In the genomic region with DNA sequence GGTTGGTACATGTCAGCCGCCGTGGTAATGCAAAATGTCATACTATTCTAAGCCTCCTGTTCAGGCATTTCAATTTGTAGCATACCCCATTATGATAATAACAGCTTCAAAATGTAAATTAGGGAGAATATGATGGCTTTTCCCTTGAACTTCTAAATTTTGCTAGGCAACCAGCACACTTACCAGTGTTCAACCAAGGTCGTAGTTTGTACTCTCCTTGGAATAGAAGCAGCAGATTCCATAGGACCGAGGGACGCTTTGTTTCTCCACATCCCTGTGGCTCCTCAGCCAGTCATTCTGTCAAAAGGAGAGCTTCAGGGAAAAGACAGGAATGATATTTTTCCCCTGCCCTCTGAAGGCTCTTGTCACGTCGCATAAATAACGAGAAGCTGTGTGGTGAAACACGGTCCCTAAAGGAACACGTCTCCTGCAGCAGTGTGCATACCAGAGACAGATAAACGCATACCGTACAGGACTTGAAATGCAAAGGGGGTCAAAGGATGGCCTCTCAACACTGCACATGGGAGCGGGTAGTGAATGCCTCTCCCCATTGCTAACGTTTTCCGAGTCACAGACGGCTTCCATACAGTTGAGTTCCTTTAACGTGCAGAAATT, we compare ENCODE assay signal across 14 mouse cellular contexts.
DNase-seq lines count a peak whose midpoint lies in the region; ATAC-seq and TF ChIP-seq lines count a peak whose summit lies in the region.
"Had no signal": no experiment of that assay in that cellular context is flagged by ENCODE, and none has a peak within 500 bp of the region (broad histone marks: within the 10 kb centered on the region; RNA-seq: fewer than 3 reads in every experiment).

No protein-coding gene starts in this region.

- peak overlapping the region; percentile 41 for H3K4me2 ChIP-seq in midbrain, embryonic 13.5 days (replicated peaks)
- H3K4me2 ChIP-seq in midbrain, embryonic 11.5 days: no peak overlapping the region
- H3K4me2 ChIP-seq in hindbrain, embryonic 13.5 days: peak overlapping the region; percentile 41
- no peak overlapping the region for H3K4me2 ChIP-seq in liver, postnatal 0 days (ENCODE audit: low read depth, low read length)

- H3K9me3 ChIP-seq in midbrain, embryonic 13.5 days: no peaks in the 10 kb centered on the region
- H3K9me3 ChIP-seq in midbrain, embryonic 11.5 days (ENCODE audit: control insufficient read depth, low read length): no peaks in the 10 kb centered on the region
- H3K9me3 ChIP-seq in hindbrain, embryonic 13.5 days: no peaks in the 10 kb centered on the region
- H3K9me3 ChIP-seq in liver, postnatal 0 days (ENCODE audit: low read length): no peaks in the 10 kb centered on the region

- no peak for DNase-seq in heart, adult 2 months
- no peak for DNase-seq in heart, postnatal 4 days
- DNase-seq in midbrain, embryonic 11.5 days (ENCODE audit: low spot score, missing footprints): no peak
- no peak for DNase-seq in right cerebral cortex, postnatal 25 days
- no peak for DNase-seq in liver, postnatal 0 days
- DNase-seq: cerebellum, adult 9-10 months; gastrocnemius, postnatal 36 days; layer of hippocampus, postnatal 36 days; liver had no signal

- peak; percentile 76 for ATAC-seq in midbrain, embryonic 13.5 days
- no peak for ATAC-seq in midbrain, embryonic 11.5 days (ENCODE audit: low FRiP score)
- ATAC-seq in hindbrain, embryonic 13.5 days (ENCODE audit: low FRiP score): peak; percentile 50; the same call in 1 of the 2 replicates
- no peak for ATAC-seq in liver, postnatal 0 days
- ATAC-seq: activated CD4-positive, CD25-positive, alpha-beta regulatory T cell, adult 4 months had no signal

- H3K79me2 ChIP-seq in heart, adult 2 months (replicated peaks; ENCODE audit: control insufficient read depth, insufficient read depth, low read length): no peaks in the 10 kb centered on the region

- no peaks in the 10 kb centered on the region for H3K36me3 ChIP-seq in heart, adult 2 months (ENCODE audit: control insufficient read depth, insufficient read depth, low read length)
- peaks cover 14% of the 10 kb centered on the region for H3K36me3 ChIP-seq in midbrain, embryonic 13.5 days
- 0 out of 2 replicates have a peak, but pooled peaks cover 4% of the 10 kb centered on the region for H3K36me3 ChIP-seq in midbrain, embryonic 11.5 days (ENCODE audit: control insufficient read depth, insufficient read depth, low read length)
- peaks cover 14% of the 10 kb centered on the region for H3K36me3 ChIP-seq in hindbrain, embryonic 13.5 days
- H3K36me3 ChIP-seq in liver, postnatal 0 days (replicated peaks; ENCODE audit: insufficient read depth, low read length): no peaks in the 10 kb centered on the region

- no peak for TF ChIP-seq POLR2A in heart, adult 2 months (IDR thresholded peaks at IDR 0.05; ENCODE audit: insufficient read depth, low read depth, low read length)
- TF ChIP-seq POLR2A in olfactory bulb, adult 2 months (IDR thresholded peaks at IDR 0.05; ENCODE audit: insufficient read depth, low read depth, low read length): no peak

- intact Hi-C loops in heart, adult 2 months (cut with DNase I): no loop called here

- no peak for TF ChIP-seq CTCF in heart, adult 2 months (IDR thresholded peaks at IDR 0.05)
- TF ChIP-seq CTCF in olfactory bulb, adult 2 months (IDR thresholded peaks at IDR 0.05; ENCODE audit: insufficient read depth, low read depth, low read length): no peak
- TF ChIP-seq CTCF in liver, postnatal 0 days (IDR thresholded peaks at IDR 0.05; ENCODE audit: low read depth): no peak

- WGBS in heart, adult 2 months: 53% methylated on average over 17 of the region's 17 CpGs
- 56% methylated on average over 17 of the region's 17 CpGs for WGBS in midbrain, embryonic 13.5 days
- WGBS in midbrain, embryonic 11.5 days: 82% methylated on average over 17 of the region's 17 CpGs
- WGBS in hindbrain, embryonic 13.5 days: 43% methylated on average over 17 of the region's 17 CpGs
- 61% methylated on average over 17 of the region's 17 CpGs for WGBS in olfactory bulb, adult 2 months
- WGBS in liver, postnatal 0 days (ENCODE audit: insufficient replicate concordance): 85% methylated on average over 17 of the region's 17 CpGs

- no peaks in the 10 kb centered on the region for H3K27me3 ChIP-seq in heart, adult 2 months (ENCODE audit: control insufficient read depth, insufficient read depth, low read length)
- H3K27me3 ChIP-seq in midbrain, embryonic 13.5 days: no peaks in the 10 kb centered on the region
- H3K27me3 ChIP-seq in midbrain, embryonic 11.5 days (ENCODE audit: control insufficient read depth, insufficient read depth, low read length): no peaks in the 10 kb centered on the region
- H3K27me3 ChIP-seq in hindbrain, embryonic 13.5 days: no peaks in the 10 kb centered on the region
- H3K27me3 ChIP-seq in liver, postnatal 0 days (ENCODE audit: insufficient read depth, low read length): no peaks in the 10 kb centered on the region

- H3K9ac ChIP-seq in heart, adult 2 months (ENCODE audit: low read depth, low read length): no peak overlapping the region; the same call in 1 of the 2 replicates
- H3K9ac ChIP-seq in midbrain, embryonic 13.5 days (replicated peaks): peak overlapping the region; percentile 41
- no peak overlapping the region for H3K9ac ChIP-seq in midbrain, embryonic 11.5 days (ENCODE audit: low read length)
- peak overlapping the region; percentile 59 for H3K9ac ChIP-seq in hindbrain, embryonic 13.5 days
- no peak overlapping the region for H3K9ac ChIP-seq in liver, postnatal 0 days (replicated peaks)

- no peak for TF ChIP-seq EP300 in heart, adult 2 months (IDR thresholded peaks at IDR 0.05; ENCODE audit: insufficient read depth, low read depth, low read length)
- TF ChIP-seq EP300 in liver, postnatal 0 days (IDR thresholded peaks at IDR 0.05; ENCODE audit: low read depth): no peak

- peak overlapping the region; percentile 26; the same call in 1 of the 2 replicates for H3K4me3 ChIP-seq in heart, adult 2 months
- H3K4me3 ChIP-seq in midbrain, embryonic 13.5 days (replicated peaks): peak overlapping the region; percentile 11; the same call in 1 of the 2 replicates
- no peak overlapping the region for H3K4me3 ChIP-seq in midbrain, embryonic 11.5 days (ENCODE audit: low read depth, low read length)
- peak overlapping the region; percentile 12 for H3K4me3 ChIP-seq in hindbrain, embryonic 13.5 days
- H3K4me3 ChIP-seq in olfactory bulb, adult 2 months (ENCODE audit: insufficient read depth, low read depth, low read length): no peak overlapping the region
- H3K4me3 ChIP-seq in liver, postnatal 0 days (ENCODE audit: low read depth, low read length): no peak overlapping the region

- H3K27ac ChIP-seq in heart, adult 2 months: no peak overlapping the region
- H3K27ac ChIP-seq in midbrain, embryonic 13.5 days: peak overlapping the region; percentile 87
- no peak overlapping the region for H3K27ac ChIP-seq in midbrain, embryonic 11.5 days (ENCODE audit: low read depth, low read length)
- peak overlapping the region; percentile 91 for H3K27ac ChIP-seq in hindbrain, embryonic 13.5 days
- peak overlapping the region; percentile 64 for H3K27ac ChIP-seq in olfactory bulb, adult 2 months (ENCODE audit: insufficient read depth, low read depth, low read length)
- H3K27ac ChIP-seq in liver, postnatal 0 days (ENCODE audit: low read depth): no peak overlapping the region
- H3K27ac ChIP-seq: macrophage had no signal

- H3K4me1 ChIP-seq in heart, adult 2 months (ENCODE audit: control insufficient read depth, insufficient read depth, low read length): no peaks in the 10 kb centered on the region
- H3K4me1 ChIP-seq in midbrain, embryonic 13.5 days (replicated peaks): peaks cover 47% of the 10 kb centered on the region
- peaks cover 3% of the 10 kb centered on the region for H3K4me1 ChIP-seq in midbrain, embryonic 11.5 days (ENCODE audit: control insufficient read depth, insufficient read depth, low read length)
- peaks cover 43% of the 10 kb centered on the region for H3K4me1 ChIP-seq in hindbrain, embryonic 13.5 days (replicated peaks)
- H3K4me1 ChIP-seq in olfactory bulb, adult 2 months (ENCODE audit: control insufficient read depth, insufficient read depth, low read length): peaks cover 7% of the 10 kb centered on the region; the same call in 1 of the 2 replicates
- no peaks in the 10 kb centered on the region for H3K4me1 ChIP-seq in liver, postnatal 0 days (ENCODE audit: insufficient read depth)

Comparison
In these comparisons a context has a peak if more than half of its experiments do, and no peak if none do; other contexts are left out.
1. H3K27ac ChIP-seq: peak in midbrain, embryonic 13.5 days (single experiment), hindbrain, embryonic 13.5 days (single experiment) and olfactory bulb, adult 2 months (single experiment); none in heart, adult 2 months (single experiment), midbrain, embryonic 11.5 days (single experiment) and liver, postnatal 0 days (single experiment).
2. H3K4me3 ChIP-seq: peak in heart, adult 2 months (single experiment), midbrain, embryonic 13.5 days (single experiment) and hindbrain, embryonic 13.5 days (single experiment); none in midbrain, embryonic 11.5 days (single experiment), olfactory bulb, adult 2 months (single experiment) and liver, postnatal 0 days (single experiment).
3. H3K9ac ChIP-seq: peak in midbrain, embryonic 13.5 days (single experiment) and hindbrain, embryonic 13.5 days (single experiment); none in heart, adult 2 months (single experiment), midbrain, embryonic 11.5 days (single experiment) and liver, postnatal 0 days (single experiment).
4. ATAC-seq: peak in midbrain, embryonic 13.5 days (single experiment) and hindbrain, embryonic 13.5 days (single experiment); none in midbrain, embryonic 11.5 days (single experiment) and liver, postnatal 0 days (single experiment).
5. H3K4me2 ChIP-seq: peak in midbrain, embryonic 13.5 days (single experiment) and hindbrain, embryonic 13.5 days (single experiment); none in midbrain, embryonic 11.5 days (single experiment) and liver, postnatal 0 days (single experiment).